Mouse (Mus musculus) midbrain, embryonic 11.5 days (tissue): ENCODE results near the gene Trpc7. TPM values are rescaled to one million over a fixed set of nuclear protein-coding genes. Genes with fewer than 3 reads are reported as not detected.

Experiments used
- ATAC-seq: fragments of 200-750 bp; cut with Nextera tagmentation; 2 replicates; pipeline ENCODE4 v1.8.0; 2017; ENCODE audit warnings: moderate TSS enrichment, moderate library complexity; ENCODE audit not compliant: low FRiP score
- DNase-seq: peaks from one replicate; pipeline ENCODE4 v3.0.0; 2015; ENCODE audit warnings: low spot score; ENCODE audit errors: missing footprints
- H3K27ac ChIP-seq: fragments of 300-500 bp; sonication (generic); 2 replicates; pipeline ENCODE4 v1.5.1; 2014; ENCODE audit warnings: low read depth, low read length
- H3K27me3 ChIP-seq: fragments of 300-500 bp; sonication (generic); 2 replicates; pipeline ENCODE4 v1.6.1; 2014; ENCODE audit warnings: mild to moderate bottlenecking, low read length, moderate library complexity, mixed read lengths; ENCODE audit not compliant: control insufficient read depth, insufficient read depth
- H3K36me3 ChIP-seq: fragments of 300-500 bp; sonication (generic); 2 replicates; pipeline ENCODE4 v1.6.1; 2014; ENCODE audit warnings: mild to moderate bottlenecking, low read length, moderate library complexity, mixed read lengths; ENCODE audit not compliant: control insufficient read depth, insufficient read depth
- H3K4me1 ChIP-seq: fragments of 300-500 bp; sonication (generic); 2 replicates; pipeline ENCODE4 v1.6.1; 2014; ENCODE audit warnings: low read length; ENCODE audit not compliant: control insufficient read depth, insufficient read depth
- H3K4me2 ChIP-seq: fragments of 300-500 bp; sonication (generic); 2 replicates; pipeline ENCODE4 v1.6.1; 2014; ENCODE audit warnings: mild to moderate bottlenecking, moderate library complexity
- H3K4me3 ChIP-seq: fragments of 300-500 bp; sonication (generic); 2 replicates; pipeline ENCODE4 v1.5.1; 2014; ENCODE audit warnings: low read depth, low read length
- H3K9ac ChIP-seq: fragments of 300-500 bp; sonication (generic); 2 replicates; pipeline ENCODE4 v1.6.1; 2014; ENCODE audit warnings: low read length
- H3K9me3 ChIP-seq: fragments of 300-500 bp; sonication (generic); 2 replicates; pipeline ENCODE4 v1.6.1; 2016; ENCODE audit warnings: low read length; ENCODE audit not compliant: control insufficient read depth
- WGBS: fragments of 180-500 bp; shearing (Covaris S2); extraction: QIAGEN DNeasy Blood & Tissue Kit; methylation state at CpG from one replicate; pipeline ENCODE4 v1.1.7; 2014; 5-methylcytosine and 5-hydroxymethylcytosine counted together
- polyA plus RNA-seq: library from polyadenylated mRNA; unstranded; fragments of >200 nt; fragmentation: Nextera tagmentation; extraction: Ambion mirVana; gene quantifications from 2 replicates; pipeline ENCODE4 v1.2.1, GENCODE M21; 2014

The Trpc7 gene
- polyA plus RNA-seq, 1 experiment from 2014 or later: 0.05 TPM

- H3K27me3 ChIP-seq: no peaks in the 10 kb centered on the region
- peak; percentile 62; the same call in 1 of the 2 replicates for ATAC-seq
- H3K4me1 ChIP-seq: no peaks in the 10 kb centered on the region
- H3K27ac ChIP-seq: no peak overlapping the region
- peak overlapping the region; percentile 44 for H3K4me2 ChIP-seq
- H3K9ac ChIP-seq: peak overlapping the region; percentile 53; the same call in 1 of the 2 replicates
- 0 out of 2 replicates have a peak overlapping the region, but pooled peaks have one; percentile 11 for H3K4me3 ChIP-seq
- 7% methylated on average over 26 of the region's 27 CpGs for WGBS
- DNase-seq: peak; percentile 100
- H3K9me3 ChIP-seq: no peaks in the 10 kb centered on the region
- H3K36me3 ChIP-seq: no peaks in the 10 kb centered on the region
Observed at GRCm38 (mm10) chr13:56806776-56807490, 88.9 kb downstream of the Trpc7 start.

- no peak for ATAC-seq
- H3K36me3 ChIP-seq: no peaks in the 10 kb centered on the region
- no peak overlapping the region for H3K4me2 ChIP-seq
- no peak overlapping the region for H3K27ac ChIP-seq
- H3K27me3 ChIP-seq: no peaks in the 10 kb centered on the region
- no peak overlapping the region for H3K9ac ChIP-seq
- H3K9me3 ChIP-seq: no peaks in the 10 kb centered on the region
- H3K4me3 ChIP-seq: no peak overlapping the region
- no peak for DNase-seq
- 85% methylated on average over 3 of the region's 3 CpGs for WGBS
- no peaks in the 10 kb centered on the region for H3K4me1 ChIP-seq
Observed at GRCm38 (mm10) chr13:56805131-56805530, 90.7 kb downstream of the Trpc7 start.

GRCm38 (mm10) chr13:56797459-56797858 is 98.3 kb downstream of the Trpc7 start:
- Histone ChIP-seq H3K27me3 (no peaks in the 10 kb centered on the region; the same call in 1 of the 2 replicates), H3K9ac (no peak overlapping the region), H3K4me1 (no peaks in the 10 kb centered on the region), H3K36me3 (no peaks in the 10 kb centered on the region), H3K4me3 (no peak overlapping the region), H3K9me3 (no peaks in the 10 kb centered on the region), H3K27ac (no peak overlapping the region), H3K4me2 (no peak overlapping the region)
- WGBS: 90% methylated on average over 7 of the region's 7 CpGs
- ATAC-seq (no peak), DNase-seq (no peak)

GRCm38 (mm10) chr13:56795501-56795900 is 100.3 kb downstream of the Trpc7 start:
- Histone ChIP-seq H3K36me3 (no peaks in the 10 kb centered on the region), H3K4me3 (no peak overlapping the region), H3K4me1 (peaks cover 5% of the 10 kb centered on the region; the same call in 1 of the 2 replicates), H3K9me3 (no peaks in the 10 kb centered on the region), H3K27ac (no peak overlapping the region), H3K9ac (no peak overlapping the region), H3K4me2 (no peak overlapping the region), H3K27me3 (no peaks in the 10 kb centered on the region; the same call in 1 of the 2 replicates)
- ATAC-seq (no peak), DNase-seq (no peak)
- 84% methylated on average over 7 of the region's 7 CpGs for WGBS

GRCm38 (mm10) chr13:56794441-56794840 is 101.4 kb downstream of the Trpc7 start:
- no peak for DNase-seq
- peaks cover 5% of the 10 kb centered on the region; the same call in 1 of the 2 replicates for H3K4me1 ChIP-seq
- H3K4me2 ChIP-seq: no peak overlapping the region
- WGBS: 55% methylated on average over 7 of the region's 7 CpGs
- H3K9me3 ChIP-seq: no peaks in the 10 kb centered on the region
- no peak for ATAC-seq
- H3K9ac ChIP-seq: no peak overlapping the region
- no peak overlapping the region for H3K27ac ChIP-seq
- no peaks in the 10 kb centered on the region for H3K36me3 ChIP-seq
- H3K4me3 ChIP-seq: no peak overlapping the region
- H3K27me3 ChIP-seq: no peaks in the 10 kb centered on the region; the same call in 1 of the 2 replicates

- WGBS: 87% methylated on average over 3 of the region's 3 CpGs
- H3K27ac ChIP-seq: no peak overlapping the region
- H3K9ac ChIP-seq: no peak overlapping the region
- H3K36me3 ChIP-seq: no peaks in the 10 kb centered on the region
- ATAC-seq (no peak), DNase-seq (no peak)
- no peaks in the 10 kb centered on the region for H3K27me3 ChIP-seq
- no peaks in the 10 kb centered on the region for H3K9me3 ChIP-seq
- no peak overlapping the region for H3K4me3 ChIP-seq
- peaks cover 5% of the 10 kb centered on the region; the same call in 1 of the 2 replicates for H3K4me1 ChIP-seq
- no peak overlapping the region for H3K4me2 ChIP-seq
Observed at GRCm38 (mm10) chr13:56792844-56793243, 102.9 kb downstream of the Trpc7 start.

- no peak for DNase-seq
- H3K36me3 ChIP-seq: no peaks in the 10 kb centered on the region
- WGBS: 80% methylated on average over 3 of the region's 3 CpGs
- H3K4me1 ChIP-seq: peaks cover 5% of the 10 kb centered on the region; the same call in 1 of the 2 replicates
- no peak for ATAC-seq
- no peak overlapping the region for H3K27ac ChIP-seq
- H3K4me3 ChIP-seq: no peak overlapping the region
- no peak overlapping the region for H3K4me2 ChIP-seq
- H3K9me3 ChIP-seq: no peaks in the 10 kb centered on the region
- no peak overlapping the region for H3K9ac ChIP-seq
- no peaks in the 10 kb centered on the region for H3K27me3 ChIP-seq
Observed at GRCm38 (mm10) chr13:56790683-56791082, 105.1 kb downstream of the Trpc7 start.

- Histone ChIP-seq H3K4me2 (no peak overlapping the region), H3K4me1 (no peaks in the 10 kb centered on the region), H3K9me3 (no peaks in the 10 kb centered on the region; the same call in 1 of the 2 replicates), H3K4me3 (no peak overlapping the region), H3K36me3 (no peaks in the 10 kb centered on the region), H3K27ac (no peak overlapping the region), H3K9ac (no peak overlapping the region), H3K27me3 (no peaks in the 10 kb centered on the region)
- no peak for ATAC-seq
- WGBS: 84% methylated on average over 1 of the region's 1 CpGs
- DNase-seq: no peak
Observed at GRCm38 (mm10) chr13:56782621-56783020, 113.2 kb downstream of the Trpc7 start.

- no peak overlapping the region for H3K9ac ChIP-seq
- no peaks in the 10 kb centered on the region for H3K36me3 ChIP-seq
- H3K27ac ChIP-seq: no peak overlapping the region
- H3K4me1 ChIP-seq: no peaks in the 10 kb centered on the region
- no peaks in the 10 kb centered on the region; the same call in 1 of the 2 replicates for H3K9me3 ChIP-seq
- ATAC-seq (no peak), DNase-seq (no peak)
- H3K4me2 ChIP-seq: no peak overlapping the region
- WGBS: 80% methylated on average over 3 of the region's 3 CpGs
- no peak overlapping the region for H3K4me3 ChIP-seq
- no peaks in the 10 kb centered on the region for H3K27me3 ChIP-seq
Observed at GRCm38 (mm10) chr13:56781697-56782096, 114.1 kb downstream of the Trpc7 start.
